7 mouse cellular contexts compared by ENCODE assay signal in genomic region chr6:83108762-83109668, GRCm38 (mm10). TPM values are rescaled to one million over a fixed set of nuclear protein-coding genes. Genes with fewer than 3 reads are reported as not detected.
DNase-seq lines count a peak whose midpoint lies in the region; ATAC-seq and TF ChIP-seq lines count a peak whose summit lies in the region.

Mrpl53 (plus strand) TSS chr6:83109040.

- peak within 1 kb of the TSS; percentile 91 for H3K4me3 ChIP-seq in embryonic facial prominence, embryonic 13.5 days
- H3K4me3 ChIP-seq in heart, adult 2 months: peak within 1 kb of the TSS; percentile 75
- peak within 1 kb of the TSS; percentile 70 for H3K4me3 ChIP-seq in kidney, adult 2 months (ENCODE audit: insufficient read depth, low read depth, low read length)
- H3K4me3 ChIP-seq in limb, embryonic 13.5 days: peak within 1 kb of the TSS; percentile 76
- H3K4me3 ChIP-seq in midbrain, embryonic 14.5 days (replicated peaks; ENCODE audit: low read depth, low read length): peak within 1 kb of the TSS; percentile 90

- peaks cover 22% of the 10 kb centered on the region for H3K4me1 ChIP-seq in embryonic facial prominence, embryonic 13.5 days
- H3K4me1 ChIP-seq in heart, adult 2 months (ENCODE audit: control insufficient read depth, insufficient read depth, low read length): 0 out of 2 replicates have a peak, but pooled peaks cover 1% of the 10 kb centered on the region
- H3K4me1 ChIP-seq in kidney, adult 2 months (ENCODE audit: control insufficient read depth, insufficient read depth, low read length): peaks cover 8% of the 10 kb centered on the region; the same call in 1 of the 2 replicates
- peaks cover 22% of the 10 kb centered on the region for H3K4me1 ChIP-seq in limb, embryonic 13.5 days
- H3K4me1 ChIP-seq in midbrain, embryonic 14.5 days (ENCODE audit: control insufficient read depth, insufficient read depth, low read length): peaks cover 20% of the 10 kb centered on the region

- no peaks in the 10 kb centered on the region for H3K27me3 ChIP-seq in embryonic facial prominence, embryonic 13.5 days
- no peaks in the 10 kb centered on the region for H3K27me3 ChIP-seq in heart, adult 2 months (ENCODE audit: control insufficient read depth, insufficient read depth, low read length)
- H3K27me3 ChIP-seq in kidney, adult 2 months (replicated peaks; ENCODE audit: control insufficient read depth, insufficient read depth, low read length): no peaks in the 10 kb centered on the region
- H3K27me3 ChIP-seq in limb, embryonic 13.5 days: no peaks in the 10 kb centered on the region
- no peaks in the 10 kb centered on the region for H3K27me3 ChIP-seq in midbrain, embryonic 14.5 days (ENCODE audit: control insufficient read depth, insufficient read depth, low read length)

- peak; percentile 92 for DNase-seq in adrenal gland, postnatal 10 days
- DNase-seq in heart, adult 2 months: peak; percentile 88 to 90
- DNase-seq in kidney, adult 2 months: peak; percentile 87
- peak; percentile 89 for DNase-seq in midbrain, embryonic 14.5 days
- peak; percentile 61 for DNase-seq in spleen, adult 12 weeks (ENCODE audit: low spot score)

- TF ChIP-seq POLR2A in heart, adult 2 months (IDR thresholded peaks at IDR 0.05; ENCODE audit: insufficient read depth, low read depth, low read length): peak; percentile 88
- TF ChIP-seq POLR2A in kidney, adult 2 months (IDR thresholded peaks at IDR 0.05; ENCODE audit: low read depth, low read length): peak; percentile 62

- no peak for TF ChIP-seq CTCF in heart, adult 2 months (IDR thresholded peaks at IDR 0.05)
- TF ChIP-seq CTCF in kidney, adult 2 months (conservative IDR thresholded peaks at IDR 0.05; ENCODE audit: insufficient read depth, insufficient read length, low read depth, low read length): no peak

- H3K27ac ChIP-seq in embryonic facial prominence, embryonic 13.5 days: peak within 1 kb of the TSS; percentile 81
- H3K27ac ChIP-seq in heart, adult 2 months: peak within 1 kb of the TSS; percentile 90
- H3K27ac ChIP-seq in kidney, adult 2 months (ENCODE audit: insufficient read depth, low read depth, low read length): peak within 1 kb of the TSS; percentile 78
- peak within 1 kb of the TSS; percentile 81 for H3K27ac ChIP-seq in limb, embryonic 13.5 days
- H3K27ac ChIP-seq in midbrain, embryonic 14.5 days (replicated peaks; ENCODE audit: low read depth, low read length): peak within 1 kb of the TSS; percentile 83

- peak within 1 kb of the TSS; percentile 88 for H3K4me2 ChIP-seq in embryonic facial prominence, embryonic 13.5 days
- H3K4me2 ChIP-seq in limb, embryonic 13.5 days (replicated peaks): peak within 1 kb of the TSS; percentile 86
- peak within 1 kb of the TSS; percentile 91 for H3K4me2 ChIP-seq in midbrain, embryonic 14.5 days (ENCODE audit: low read length)

- H3K79me2 ChIP-seq in heart, adult 2 months (replicated peaks; ENCODE audit: control insufficient read depth, insufficient read depth, low read length): no peaks in the 10 kb centered on the region; the same call in 1 of the 2 replicates

- peaks cover 13% of the 10 kb centered on the region for H3K36me3 ChIP-seq in embryonic facial prominence, embryonic 13.5 days
- no peaks in the 10 kb centered on the region for H3K36me3 ChIP-seq in heart, adult 2 months (ENCODE audit: control insufficient read depth, insufficient read depth, low read length)
- H3K36me3 ChIP-seq in kidney, adult 2 months (ENCODE audit: control insufficient read depth, insufficient read depth, low read length): no peaks in the 10 kb centered on the region
- peaks cover 15% of the 10 kb centered on the region; the same call in 1 of the 2 replicates for H3K36me3 ChIP-seq in limb, embryonic 13.5 days
- H3K36me3 ChIP-seq in midbrain, embryonic 14.5 days (ENCODE audit: control insufficient read depth, insufficient read depth, low read length): 0 out of 2 replicates have a peak, but pooled peaks cover 8% of the 10 kb centered on the region

- TF ChIP-seq EP300 in heart, adult 2 months (IDR thresholded peaks at IDR 0.05; ENCODE audit: insufficient read depth, low read depth, low read length): peak; percentile 72; the same call in 1 of the 2 replicates

- peak within 1 kb of the TSS; percentile 94 for H3K9ac ChIP-seq in embryonic facial prominence, embryonic 13.5 days
- H3K9ac ChIP-seq in heart, adult 2 months (ENCODE audit: low read depth, low read length): peak within 1 kb of the TSS; percentile 83
- peak within 1 kb of the TSS; percentile 95 for H3K9ac ChIP-seq in limb, embryonic 13.5 days
- peak within 1 kb of the TSS; percentile 88 for H3K9ac ChIP-seq in midbrain, embryonic 14.5 days (replicated peaks; ENCODE audit: low read length)

- intact Hi-C loops in heart, adult 2 months (cut with DNase I): loop anchor here (1.0 to 10.0 kb wide), 3 partner anchors 16 to 156 kb away; partner anchors contain the start of genes Aup1, Htra2 and Ino80b

- ATAC-seq in embryonic facial prominence, embryonic 13.5 days (ENCODE audit: insufficient number of reproducible peaks, insufficient read depth, low FRiP score, low TSS enrichment, low read depth): peak; percentile 80
- ATAC-seq in limb, embryonic 13.5 days (ENCODE audit: low FRiP score, low read depth): peak; percentile 83
- ATAC-seq in midbrain, embryonic 14.5 days (ENCODE audit: low FRiP score, low TSS enrichment): peak; percentile 90

- H3K9me3 ChIP-seq in embryonic facial prominence, embryonic 13.5 days: no peaks in the 10 kb centered on the region
- H3K9me3 ChIP-seq in limb, embryonic 13.5 days: no peaks in the 10 kb centered on the region
- no peaks in the 10 kb centered on the region for H3K9me3 ChIP-seq in midbrain, embryonic 14.5 days (ENCODE audit: control insufficient read depth, low read length)

- under 1% methylated on average over 76 of the region's 76 CpGs for WGBS in embryonic facial prominence, embryonic 13.5 days
- under 1% methylated on average over 76 of the region's 76 CpGs for WGBS in heart, adult 2 months
- WGBS in kidney, adult 2 months: under 1% methylated on average over 76 of the region's 76 CpGs
- WGBS in limb, embryonic 13.5 days: under 1% methylated on average over 76 of the region's 76 CpGs
- WGBS in midbrain, embryonic 14.5 days: under 1% methylated on average over 76 of the region's 76 CpGs

RNA-seq across cellular contexts. Expression of gene Mrpl53, which starts in this region (rescaled TPM):
- 100 to 1,000 TPM; 109 to 115 TPM for total RNA-seq in adrenal gland, postnatal 10 days (2021)
- polyA plus RNA-seq in embryonic facial prominence, embryonic 13.5 days (2015; fragmentation: Nextera tagmentation; extraction: Ambion mirVana): 137 and 151 TPM in 2 replicates
- total RNA-seq in heart, adult 2 months (2021): 100 to 1,000 TPM; 113 to 131 TPM
- 91.3 and 129 TPM in 2 replicates for polyA plus RNA-seq in heart, adult 2 months (2012; rRNA removed)
- polyA plus RNA-seq in kidney, adult 2 months (2012; rRNA removed): 91.1 and 91.7 TPM in 2 replicates
- 134 and 138 TPM in 2 replicates for polyA plus RNA-seq in limb, embryonic 13.5 days (2015; fragmentation: Nextera tagmentation; extraction: Ambion mirVana)
- 120 and 139 TPM in 2 replicates for polyA plus RNA-seq in midbrain, embryonic 14.5 days (2014; fragmentation: Nextera tagmentation; extraction: Ambion mirVana)

Comparison
In these comparisons a context has a peak if more than half of its experiments do, and no peak if none do; other contexts are left out.
1. Peak in every context shown above with its lines: DNase-seq, ATAC-seq, H3K4me3 ChIP-seq and H3K27ac ChIP-seq.